Mouse (Mus musculus) forebrain, embryonic 16.5 days (tissue): ENCODE results near the gene Wsb2. TPM values are rescaled to one million over a fixed set of nuclear protein-coding genes. Genes with fewer than 3 reads are reported as not detected.
"Not testable (repeated sequence)": the region's sequence is repeated elsewhere in the genome, so short reads cannot be mapped to it uniquely, and the experiment has no call there.

ENCODE experiments used
- ATAC-seq: fragments of 200-750 bp; cut with Nextera tagmentation; 2 replicates; pipeline ENCODE4 v1.8.0; 2017; ENCODE audit warnings: mild to moderate bottlenecking, moderate library complexity
- H3K27ac ChIP-seq: fragments of 300-500 bp; sonication (generic); 2 replicates; pipeline ENCODE4 v1.5.1; 2014; ENCODE audit warnings: low read length, control low read depth
- H3K27me3 ChIP-seq: fragments of 300-500 bp; sonication (generic); replicated peaks from 2 replicates; pipeline ENCODE4 v1.6.1; 2014; ENCODE audit warnings: low read length; ENCODE audit not compliant: control insufficient read depth, insufficient read depth
- H3K36me3 ChIP-seq: fragments of 300-500 bp; sonication (generic); 2 replicates; pipeline ENCODE4 v1.6.1; 2014; ENCODE audit not compliant: control insufficient read depth, insufficient read depth
- H3K4me1 ChIP-seq: fragments of 300-500 bp; sonication (generic); replicated peaks from 2 replicates; pipeline ENCODE4 v1.6.1; 2014; ENCODE audit warnings: low read length; ENCODE audit not compliant: control insufficient read depth, insufficient read depth
- H3K4me2 ChIP-seq: fragments of 300-500 bp; sonication (generic); 2 replicates; pipeline ENCODE4 v1.6.1; 2014; ENCODE audit warnings: mild to moderate bottlenecking, low read length, control low read depth
- H3K4me3 ChIP-seq: fragments of 300-500 bp; sonication (generic); replicated peaks from 2 replicates; pipeline ENCODE4 v1.5.1; 2014; ENCODE audit warnings: mild to moderate bottlenecking, low read length, control low read depth
- H3K9ac ChIP-seq: fragments of 300-500 bp; sonication (generic); replicated peaks from 2 replicates; pipeline ENCODE4 v1.6.1; 2014; ENCODE audit warnings: low read depth, low read length, control low read depth
- H3K9me3 ChIP-seq: fragments of 300-500 bp; sonication (generic); 2 replicates; pipeline ENCODE4 v1.6.1; 2016; ENCODE audit warnings: low read length; ENCODE audit not compliant: control insufficient read depth
- WGBS: fragments of 180-500 bp; shearing (Covaris S2); extraction: QIAGEN DNeasy Blood & Tissue Kit; methylation state at CpG from one replicate; pipeline ENCODE4 v1.1.7; 2014; 5-methylcytosine and 5-hydroxymethylcytosine counted together
- polyA plus RNA-seq: library from polyadenylated mRNA; unstranded; fragments of >200 nt; fragmentation: Nextera tagmentation; extraction: Ambion mirVana; gene quantifications from 2 replicates; pipeline ENCODE4 v1.2.1, GENCODE M21; 2015

The Wsb2 gene
- polyA plus RNA-seq, 1 experiment from 2014 or later: 227 TPM

DNA sequence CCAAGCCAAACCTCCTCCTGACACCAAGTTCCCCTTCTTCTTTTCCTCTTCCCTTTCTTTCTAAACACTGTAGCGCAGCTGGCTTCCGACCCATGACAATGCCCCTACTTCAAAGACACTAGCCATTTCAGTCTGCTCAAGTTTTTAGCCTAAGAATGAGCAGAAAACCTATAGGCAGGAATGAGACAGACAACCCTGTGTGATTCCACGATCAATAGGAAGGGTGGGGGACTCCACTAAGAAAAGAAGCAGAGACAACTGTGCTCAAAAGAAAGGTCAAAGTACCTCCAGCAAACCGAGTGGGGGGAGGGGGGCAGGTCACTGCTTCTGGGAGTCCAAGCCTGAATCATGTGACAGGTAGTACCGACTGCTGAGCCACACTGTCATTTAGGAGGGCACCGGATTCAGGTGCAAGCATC lies 39.5 kb downstream of the Wsb2 start:
- H3K27me3 ChIP-seq: no peaks in the 10 kb centered on the region
- no peak overlapping the region for H3K27ac ChIP-seq
- peaks cover 2% of the 10 kb centered on the region; the same call in 1 of the 2 replicates for H3K9me3 ChIP-seq
- H3K36me3 ChIP-seq: no peaks in the 10 kb centered on the region
- H3K4me1 ChIP-seq: no peaks in the 10 kb centered on the region
- H3K9ac ChIP-seq: no peak overlapping the region
- no peak for ATAC-seq
- H3K4me3 ChIP-seq: no peak overlapping the region
- H3K4me2 ChIP-seq: no peak overlapping the region
- 68% methylated on average over 6 of the region's 6 CpGs for WGBS

DNA sequence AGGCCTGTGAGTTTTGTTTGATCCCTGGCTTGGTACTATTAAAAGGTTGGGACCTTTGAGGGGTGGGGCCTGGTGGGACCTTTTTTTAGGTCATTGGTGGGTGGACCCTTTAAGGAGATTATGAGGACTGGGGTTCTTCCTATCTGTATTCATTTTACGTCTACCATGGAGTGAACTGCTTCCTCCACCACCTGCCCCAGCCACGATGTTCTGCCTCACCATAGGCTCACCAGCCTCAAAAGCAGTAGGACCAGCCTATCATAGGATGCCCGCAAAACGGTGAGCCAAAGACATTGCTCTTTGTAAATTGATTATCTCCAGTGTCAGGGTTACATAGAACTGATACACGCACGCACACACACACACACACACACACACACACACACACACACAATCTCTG lies 40.3 kb downstream of the Wsb2 start:
- Histone ChIP-seq H3K4me3 (no peak overlapping the region), H3K9me3 (no peaks in the 10 kb centered on the region), H3K4me1 (no peaks in the 10 kb centered on the region), H3K9ac (no peak overlapping the region), H3K4me2 (no peak overlapping the region), H3K36me3 (no peaks in the 10 kb centered on the region), H3K27me3 (no peaks in the 10 kb centered on the region), H3K27ac (no peak overlapping the region)
- no peak for ATAC-seq
- WGBS: 85% methylated on average over 6 of the region's 6 CpGs

DNA sequence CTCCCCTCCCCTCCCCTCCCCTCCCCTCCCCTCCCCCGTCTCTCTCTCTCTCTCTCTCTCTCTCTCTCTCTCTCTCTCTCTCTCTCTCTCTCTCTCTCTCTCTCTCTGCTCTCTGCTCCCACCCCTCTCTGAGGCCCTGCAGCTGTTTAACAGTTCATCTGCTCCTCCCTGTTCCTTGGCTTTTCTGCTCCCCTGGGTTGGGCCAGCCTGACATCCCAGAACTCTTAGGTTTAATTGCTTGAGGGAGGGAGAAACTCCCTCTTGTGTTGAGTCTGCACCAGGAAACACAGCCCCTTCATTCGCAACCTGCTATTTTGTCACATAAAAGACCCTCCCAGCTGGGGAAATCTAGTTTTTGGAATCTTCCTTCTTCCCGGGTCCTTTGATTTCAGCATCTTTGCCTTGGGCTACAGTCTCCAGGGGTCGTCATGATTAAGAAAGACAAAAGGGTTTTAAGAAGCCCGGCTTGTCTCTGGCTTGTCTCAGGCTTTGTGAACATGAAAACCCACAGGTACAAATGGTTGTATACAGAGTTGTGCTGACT lies 41.0 kb downstream of the Wsb2 start:
- H3K4me1 ChIP-seq: no peaks in the 10 kb centered on the region
- H3K9me3 ChIP-seq: no peaks in the 10 kb centered on the region
- ATAC-seq: no peak
- H3K4me3 ChIP-seq: no peak overlapping the region
- H3K4me2 ChIP-seq: no peak overlapping the region
- 4% methylated on average over 4 of the region's 5 CpGs for WGBS
- no peak overlapping the region for H3K9ac ChIP-seq
- H3K36me3 ChIP-seq: no peaks in the 10 kb centered on the region
- H3K27ac ChIP-seq: no peak overlapping the region
- no peaks in the 10 kb centered on the region for H3K27me3 ChIP-seq

DNA sequence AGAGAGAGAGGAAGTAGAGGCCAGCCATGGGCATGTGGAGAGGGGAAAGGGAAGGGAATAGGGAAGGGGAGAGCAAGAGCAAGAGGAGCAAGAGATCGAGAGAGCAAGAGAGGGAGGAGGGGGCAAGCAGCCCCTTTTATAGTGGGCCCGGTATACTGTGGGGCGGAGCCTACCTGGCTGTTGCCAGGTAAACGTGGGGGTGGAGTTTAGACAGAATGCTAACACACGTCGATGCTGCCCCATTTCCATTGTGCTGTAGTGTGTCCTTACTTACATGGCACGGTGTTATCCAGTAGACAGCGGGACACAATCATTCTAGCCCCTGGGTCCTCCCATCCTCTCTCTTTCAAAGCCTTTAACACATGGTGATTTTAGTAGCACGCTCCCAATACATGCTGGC lies 42.2 kb downstream of the Wsb2 start:
- Histone ChIP-seq H3K9me3 (no peaks in the 10 kb centered on the region), H3K27me3 (no peaks in the 10 kb centered on the region), H3K4me2 (no peak overlapping the region), H3K27ac (no peak overlapping the region), H3K36me3 (no peaks in the 10 kb centered on the region), H3K4me1 (no peaks in the 10 kb centered on the region), H3K9ac (no peak overlapping the region), H3K4me3 (no peak overlapping the region)
- WGBS: 84% methylated on average over 9 of the region's 9 CpGs
- no peak for ATAC-seq

DNA sequence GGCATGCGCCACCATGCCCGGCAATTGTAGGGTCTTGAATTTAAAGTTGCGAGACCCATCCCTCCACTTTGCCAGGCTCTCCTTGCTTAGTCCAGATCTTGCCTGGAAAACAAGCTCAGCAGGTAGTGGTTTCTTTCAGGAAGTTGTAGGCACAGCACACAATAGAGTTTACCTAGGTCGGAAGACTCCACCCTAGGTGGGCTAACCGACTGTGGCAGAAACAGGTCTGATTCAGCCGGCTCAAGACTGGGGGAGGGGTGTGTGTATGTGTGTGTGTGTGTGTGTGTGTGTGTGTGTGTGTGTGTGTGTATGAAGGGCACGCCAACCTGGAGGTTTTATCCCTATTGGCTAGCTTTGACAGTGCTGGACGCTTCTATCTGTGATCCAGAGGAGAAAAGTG lies 46.5 kb downstream of the Wsb2 start:
- ATAC-seq: no peak
- WGBS: 85% methylated on average over 8 of the region's 8 CpGs

DNA sequence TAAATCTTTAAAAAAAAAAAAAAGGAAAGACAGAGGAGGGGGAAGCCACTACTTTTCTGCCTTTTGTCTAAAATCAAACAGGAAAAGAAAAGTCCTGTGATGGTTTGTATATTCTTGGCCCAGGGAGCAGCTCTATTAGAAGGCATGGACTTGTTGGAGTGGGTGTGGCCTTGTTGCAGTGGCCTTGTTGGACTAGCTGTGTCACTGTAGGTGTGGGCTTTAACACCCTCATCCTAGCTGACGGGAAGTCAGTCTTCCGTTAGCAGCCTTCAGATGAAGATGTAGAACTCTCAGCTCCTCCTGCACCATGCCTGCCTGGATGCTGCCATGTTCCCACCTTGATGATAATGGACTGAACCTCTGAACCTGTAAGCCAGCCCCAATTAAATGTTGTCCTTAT lies 47.6 kb downstream of the Wsb2 start:
- H3K4me2 ChIP-seq, H3K27me3 ChIP-seq, H3K4me1 ChIP-seq, H3K4me3 ChIP-seq, H3K36me3 ChIP-seq, H3K9ac ChIP-seq, ATAC-seq, H3K9me3 ChIP-seq, H3K27ac ChIP-seq: not testable (repeated sequence)
- 90% methylated on average over 2 of the region's 2 CpGs for WGBS

More for the DNA sequence above, 46.5 kb downstream of the Wsb2 start:
- Histone ChIP-seq H3K9ac (no peak overlapping the region), H3K27ac (no peak overlapping the region), H3K36me3 (no peaks in the 10 kb centered on the region), H3K4me1 (no peaks in the 10 kb centered on the region), H3K9me3 (no peaks in the 10 kb centered on the region), H3K4me2 (no peak overlapping the region), H3K4me3 (no peak overlapping the region), H3K27me3 (no peaks in the 10 kb centered on the region)

DNA sequence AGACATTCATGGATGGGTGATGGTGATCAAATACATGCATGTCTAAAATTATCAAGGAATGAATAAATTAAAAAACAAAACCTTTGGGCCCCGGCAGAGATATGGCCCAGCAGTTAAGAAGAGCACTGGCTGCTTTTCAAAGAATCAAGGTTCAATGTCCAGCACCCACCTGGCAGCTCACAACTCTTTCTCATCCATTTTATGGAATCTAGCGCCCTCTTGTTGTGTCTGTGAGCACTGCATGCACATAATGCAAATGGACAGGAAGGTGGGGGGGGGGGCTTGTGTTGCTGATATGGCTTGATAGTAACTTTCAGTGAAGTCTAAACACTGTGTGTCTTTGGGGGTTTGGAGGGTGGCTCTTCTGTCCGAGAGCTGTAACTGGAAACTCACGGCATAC lies 51.1 kb downstream of the Wsb2 start:
- no peaks in the 10 kb centered on the region; the same call in 1 of the 2 replicates for H3K27me3 ChIP-seq
- H3K9me3 ChIP-seq: no peaks in the 10 kb centered on the region
- no peak for ATAC-seq
- H3K9ac ChIP-seq: no peak overlapping the region
- 75% methylated on average over 4 of the region's 4 CpGs for WGBS
- no peak overlapping the region for H3K4me2 ChIP-seq
- no peak overlapping the region for H3K27ac ChIP-seq
- H3K4me1 ChIP-seq: peaks cover 2% of the 10 kb centered on the region
- H3K36me3 ChIP-seq: no peaks in the 10 kb centered on the region
- no peak overlapping the region for H3K4me3 ChIP-seq

DNA sequence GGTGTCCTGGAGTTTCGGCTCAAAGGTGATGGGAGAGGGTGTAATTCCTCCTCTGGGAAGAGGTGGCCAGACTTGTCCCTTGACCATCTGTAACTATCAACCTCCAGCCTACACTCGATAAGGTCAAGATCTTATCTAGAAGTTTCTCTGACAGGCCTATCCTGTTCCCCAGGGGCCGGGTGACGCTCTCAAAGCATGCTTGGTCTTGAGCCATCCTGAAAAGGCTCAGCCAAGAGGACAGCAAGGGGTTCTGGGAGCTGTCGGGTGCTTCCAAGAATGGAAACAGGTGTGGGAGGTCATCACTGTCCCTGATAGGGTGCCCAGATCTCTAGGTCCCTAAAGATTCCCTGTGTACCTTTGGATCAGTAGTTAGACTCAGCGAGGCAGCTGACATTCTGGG lies 52.3 kb downstream of the Wsb2 start:
- WGBS: 71% methylated on average over 6 of the region's 6 CpGs
- no peak overlapping the region for H3K27ac ChIP-seq
- H3K4me3 ChIP-seq: no peak overlapping the region
- peaks cover 4% of the 10 kb centered on the region for H3K4me1 ChIP-seq
- no peaks in the 10 kb centered on the region; the same call in 1 of the 2 replicates for H3K27me3 ChIP-seq
- no peaks in the 10 kb centered on the region for H3K36me3 ChIP-seq
- no peaks in the 10 kb centered on the region for H3K9me3 ChIP-seq
- no peak for ATAC-seq
- H3K4me2 ChIP-seq: no peak overlapping the region
- H3K9ac ChIP-seq: no peak overlapping the region

DNA sequence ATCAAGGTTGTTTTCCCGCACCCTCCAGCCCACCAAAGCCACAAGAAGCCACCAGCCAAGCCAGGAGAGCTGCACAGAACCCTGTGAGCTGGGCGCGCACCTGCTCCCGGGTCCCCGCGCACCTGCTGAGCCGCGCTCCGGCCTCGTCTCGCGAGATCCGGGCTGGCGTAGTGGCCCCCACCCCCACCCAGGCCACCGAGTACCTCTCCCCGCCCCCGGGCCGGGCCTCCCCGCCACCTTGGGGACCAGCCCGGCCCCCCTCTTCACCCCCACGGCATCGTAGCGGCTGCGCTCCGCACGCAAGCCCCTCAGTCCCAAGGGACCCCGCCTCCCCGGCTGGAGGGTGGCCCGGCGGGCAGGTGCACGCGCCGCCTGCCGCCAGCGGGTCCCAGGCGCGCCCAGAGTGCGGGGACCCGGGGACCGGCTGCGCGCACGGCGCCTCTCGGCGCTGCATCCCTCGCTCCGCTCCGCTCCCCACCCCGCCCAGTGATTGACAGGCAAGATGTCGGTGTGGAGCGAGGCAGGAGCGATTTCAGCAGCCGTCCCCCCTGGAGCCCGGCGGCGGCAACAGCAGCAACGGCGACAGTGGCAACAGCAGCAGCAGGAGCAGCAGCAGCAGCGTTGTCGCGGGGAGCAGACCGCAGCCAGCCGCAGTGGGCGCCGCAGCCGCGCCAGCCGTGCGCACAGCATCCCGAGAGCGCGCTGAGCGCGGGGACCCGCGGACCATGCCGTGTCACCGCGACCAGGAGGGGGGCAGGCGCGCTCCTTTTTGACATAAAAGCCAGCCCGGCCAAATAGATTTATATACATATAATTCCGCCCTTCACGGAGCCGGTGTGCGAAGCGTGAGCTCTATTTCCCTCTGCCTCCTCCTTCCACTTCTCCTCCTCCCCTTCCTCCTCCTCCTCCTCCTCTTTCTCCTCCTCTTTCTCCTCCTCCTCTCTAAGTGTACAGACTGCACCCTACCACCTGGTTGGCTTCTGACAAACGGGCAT lies 56.7 kb downstream of the Wsb2 start, which contains the start of gene Ksr2:
Ksr2 (plus strand) TSS at position 494 of the 995 bp plus-strand sequence.
- Histone ChIP-seq H3K27ac (peak within 1 kb of the TSS; percentile 96), H3K9me3 (no peaks in the 10 kb centered on the region), H3K36me3 (no peaks in the 10 kb centered on the region), H3K9ac (peak within 1 kb of the TSS; percentile 84), H3K4me3 (peak within 1 kb of the TSS; percentile 77), H3K4me1 (peaks cover 14% of the 10 kb centered on the region), H3K27me3 (no peaks in the 10 kb centered on the region; the same call in 1 of the 2 replicates), H3K4me2 (peak within 1 kb of the TSS; percentile 74)
- WGBS: under 1% methylated on average over 85 of the region's 89 CpGs
- ATAC-seq: peak; percentile 95
